Mouse (Mus musculus): ENCODE measurements around the gene Taf4. TPM values are rescaled to one million over a fixed set of nuclear protein-coding genes. Genes with fewer than 3 reads are reported as not detected.

The Taf4 gene
- polyA plus RNA-seq, 1 experiment from 2014 or later, result 2.8 TPM

DNA sequence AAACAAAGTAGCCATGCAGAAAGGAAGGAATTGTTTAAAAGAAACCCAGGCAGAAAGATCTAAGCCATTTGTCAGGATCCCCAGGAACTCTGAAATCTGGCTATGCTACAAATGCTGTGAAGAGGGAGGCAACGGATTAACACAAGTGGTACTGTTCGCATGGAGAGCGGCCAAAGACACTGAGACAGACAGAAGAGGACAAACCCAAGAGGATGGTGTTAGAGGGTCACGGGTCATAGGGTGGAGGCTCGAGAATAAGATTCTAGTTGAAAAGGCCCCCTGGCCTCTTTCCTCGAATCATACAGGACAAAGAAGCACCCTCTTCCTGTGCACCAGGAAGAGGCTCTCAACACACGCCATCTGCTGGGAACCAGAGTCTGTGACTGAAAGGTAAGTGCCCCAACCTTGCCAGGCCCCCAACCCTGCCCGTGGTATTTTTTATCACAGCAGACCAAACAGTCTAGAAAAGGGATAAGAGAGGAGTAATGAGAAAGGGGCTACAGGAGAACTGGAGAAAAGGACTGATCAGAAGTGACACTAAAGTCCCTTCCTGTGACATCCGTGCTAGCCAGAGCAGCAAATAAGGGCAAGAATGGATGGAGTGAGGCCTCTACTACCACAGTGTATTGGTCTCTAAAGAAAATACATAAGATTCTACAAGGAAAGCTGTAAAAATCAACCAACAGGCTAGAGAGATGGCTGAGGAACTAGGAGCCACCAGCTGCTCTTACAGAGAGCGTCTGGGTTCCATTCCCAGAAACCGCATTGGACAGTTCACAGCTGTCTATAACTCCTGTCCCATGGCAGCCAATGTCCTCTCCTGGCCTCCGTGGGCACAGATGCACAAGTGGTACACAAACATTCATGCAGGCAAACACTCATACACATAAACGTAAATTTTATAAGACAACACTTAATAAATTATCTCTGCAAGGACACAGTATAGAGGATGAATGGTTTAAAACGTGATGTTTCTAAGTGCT lies 24.6 kb downstream of the Taf4 start:
- Histone ChIP-seq H3K4me1 (ENCODE audit: insufficient read depth, low read depth, low read length) (peaks cover 14% of the 10 kb centered on the region; the same call in 1 of the 2 replicates), H3K36me3 (ENCODE audit: insufficient read depth, low read length) (no peaks in the 10 kb centered on the region), H3K9me3 (ENCODE audit: low read length) (no peaks in the 10 kb centered on the region), H3K9ac (replicated peaks; ENCODE audit: low read depth) (no peak overlapping the region), H3K4me2 (replicated peaks; ENCODE audit: low read depth, low read length) (no peak overlapping the region), H3K27ac (ENCODE audit: low read length) (no peak overlapping the region), H3K27me3 (replicated peaks; ENCODE audit: insufficient read depth, low read length) (no peaks in the 10 kb centered on the region), H3K4me3 (ENCODE audit: low read depth, low read length) (no peak overlapping the region)
- 49% methylated on average over 14 of the region's 14 CpGs for WGBS
- ATAC-seq (no peak), DNase-seq (ENCODE audit: low spot score) (no peak)
- TF ChIP-seq EP300 (IDR thresholded peaks at IDR 0.05) (no peak), CTCF (IDR thresholded peaks at IDR 0.05) (no peak)

GRCm38 (mm10) chr2:179948820-179949219 lies 27.6 kb downstream of the Taf4 start:
- H3K9ac ChIP-seq (replicated peaks; ENCODE audit: low read depth), result no peak overlapping the region
- H3K4me3 ChIP-seq (ENCODE audit: low read depth, low read length), result no peak overlapping the region
- TF ChIP-seq EP300 (IDR thresholded peaks at IDR 0.05) (no peak), CTCF (IDR thresholded peaks at IDR 0.05) (no peak)
- 80% methylated on average over 5 of the region's 5 CpGs for WGBS
- ATAC-seq (no peak), DNase-seq (ENCODE audit: low spot score) (no peak)
- no peaks in the 10 kb centered on the region for H3K9me3 ChIP-seq (ENCODE audit: low read length)
- no peaks in the 10 kb centered on the region for H3K36me3 ChIP-seq (ENCODE audit: insufficient read depth, low read length)
- peaks cover 23% of the 10 kb centered on the region; the same call in 1 of the 2 replicates for H3K4me1 ChIP-seq (ENCODE audit: insufficient read depth, low read depth, low read length)
- no peaks in the 10 kb centered on the region for H3K27me3 ChIP-seq (replicated peaks; ENCODE audit: insufficient read depth, low read length)
- H3K4me2 ChIP-seq (replicated peaks; ENCODE audit: low read depth, low read length), result no peak overlapping the region
- no peak overlapping the region for H3K27ac ChIP-seq (ENCODE audit: low read length)

DNA sequence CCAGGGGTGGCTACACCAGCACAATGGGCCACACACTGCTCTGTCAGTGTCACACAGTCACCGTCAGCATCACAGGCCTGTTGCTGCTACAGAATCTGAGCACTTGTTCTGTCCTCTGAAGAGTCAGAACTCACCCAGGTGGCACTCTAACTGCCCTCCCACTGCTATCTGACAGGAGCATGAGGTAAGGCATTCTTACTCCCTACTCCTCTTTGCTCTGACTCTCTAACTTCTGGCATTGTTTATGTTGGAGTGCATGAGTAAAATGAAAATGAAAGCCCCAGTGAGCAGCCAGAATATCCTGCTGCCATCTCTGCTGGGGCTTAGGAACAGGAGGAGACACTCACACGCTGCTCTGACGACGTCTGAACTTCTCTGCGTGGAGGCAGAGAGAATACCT lies 28.8 kb downstream of the Taf4 start:
- Histone ChIP-seq H3K9ac (replicated peaks; ENCODE audit: low read depth) (no peak overlapping the region), H3K27ac (ENCODE audit: low read length) (0 out of 2 replicates have a peak overlapping the region, but pooled peaks have one; percentile 5), H3K4me2 (replicated peaks; ENCODE audit: low read depth, low read length) (no peak overlapping the region), H3K9me3 (ENCODE audit: low read length) (no peaks in the 10 kb centered on the region), H3K4me1 (ENCODE audit: insufficient read depth, low read depth, low read length) (peaks cover 23% of the 10 kb centered on the region; the same call in 1 of the 2 replicates), H3K27me3 (replicated peaks; ENCODE audit: insufficient read depth, low read length) (no peaks in the 10 kb centered on the region), H3K4me3 (ENCODE audit: low read depth, low read length) (no peak overlapping the region), H3K36me3 (ENCODE audit: insufficient read depth, low read length) (no peaks in the 10 kb centered on the region)
- ATAC-seq, result peak; percentile 52
- DNase-seq (ENCODE audit: low spot score), result peak; percentile 65
- TF ChIP-seq EP300 (IDR thresholded peaks at IDR 0.05) (no peak), CTCF (IDR thresholded peaks at IDR 0.05) (no peak)
- 50% methylated on average over 5 of the region's 5 CpGs for WGBS

- Histone ChIP-seq H3K4me3 (ENCODE audit: low read depth, low read length) (no peak overlapping the region), H3K4me2 (replicated peaks; ENCODE audit: low read depth, low read length) (no peak overlapping the region), H3K9me3 (ENCODE audit: low read length) (no peaks in the 10 kb centered on the region), H3K27me3 (replicated peaks; ENCODE audit: insufficient read depth, low read length) (no peaks in the 10 kb centered on the region), H3K9ac (replicated peaks; ENCODE audit: low read depth) (no peak overlapping the region), H3K36me3 (ENCODE audit: insufficient read depth, low read length) (no peaks in the 10 kb centered on the region), H3K27ac (ENCODE audit: low read length) (no peak overlapping the region), H3K4me1 (ENCODE audit: insufficient read depth, low read depth, low read length) (peaks cover 23% of the 10 kb centered on the region; the same call in 1 of the 2 replicates)
- WGBS, result 88% methylated on average over 6 of the region's 6 CpGs
- TF ChIP-seq EP300 (IDR thresholded peaks at IDR 0.05) (no peak), CTCF (IDR thresholded peaks at IDR 0.05) (no peak)
- DNase-seq (ENCODE audit: low spot score), result no peak
- ATAC-seq, result no peak
Observed at GRCm38 (mm10) chr2:179946496-179946895, 29.9 kb downstream of the Taf4 start.

DNA sequence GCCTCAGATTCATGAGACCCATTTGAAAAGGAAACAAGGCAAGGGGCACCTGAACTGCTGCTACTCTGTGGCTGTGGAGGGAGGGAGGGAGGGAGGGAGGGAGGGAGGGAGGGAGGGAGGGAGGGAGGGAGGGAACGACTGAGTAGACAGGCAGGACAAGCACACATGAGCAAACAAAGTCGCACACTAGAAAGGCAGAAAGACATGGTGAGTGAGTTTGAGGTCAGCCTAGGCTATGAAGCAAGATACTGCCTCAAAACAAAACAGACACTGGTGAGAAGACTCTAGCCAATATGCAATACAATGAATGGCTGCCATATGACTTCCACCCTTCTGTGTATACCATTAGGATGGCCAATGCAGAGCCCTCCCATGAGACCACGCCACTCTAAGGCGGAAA lies 31.4 kb downstream of the Taf4 start:
- H3K4me1 ChIP-seq (ENCODE audit: insufficient read depth, low read depth, low read length), result peaks cover 23% of the 10 kb centered on the region; the same call in 1 of the 2 replicates
- no peaks in the 10 kb centered on the region for H3K9me3 ChIP-seq (ENCODE audit: low read length)
- no peaks in the 10 kb centered on the region for H3K27me3 ChIP-seq (replicated peaks; ENCODE audit: insufficient read depth, low read length)
- no peak overlapping the region for H3K9ac ChIP-seq (replicated peaks; ENCODE audit: low read depth)
- 46% methylated on average over 4 of the region's 4 CpGs for WGBS
- H3K27ac ChIP-seq (ENCODE audit: low read length), result no peak overlapping the region
- H3K4me3 ChIP-seq (ENCODE audit: low read depth, low read length), result no peak overlapping the region
- TF ChIP-seq EP300 (IDR thresholded peaks at IDR 0.05) (no peak), CTCF (IDR thresholded peaks at IDR 0.05) (no peak)
- H3K4me2 ChIP-seq (replicated peaks; ENCODE audit: low read depth, low read length), result no peak overlapping the region
- H3K36me3 ChIP-seq (ENCODE audit: insufficient read depth, low read length), result no peaks in the 10 kb centered on the region
- DNase-seq (ENCODE audit: low spot score) (no peak), ATAC-seq (no peak)

DNA sequence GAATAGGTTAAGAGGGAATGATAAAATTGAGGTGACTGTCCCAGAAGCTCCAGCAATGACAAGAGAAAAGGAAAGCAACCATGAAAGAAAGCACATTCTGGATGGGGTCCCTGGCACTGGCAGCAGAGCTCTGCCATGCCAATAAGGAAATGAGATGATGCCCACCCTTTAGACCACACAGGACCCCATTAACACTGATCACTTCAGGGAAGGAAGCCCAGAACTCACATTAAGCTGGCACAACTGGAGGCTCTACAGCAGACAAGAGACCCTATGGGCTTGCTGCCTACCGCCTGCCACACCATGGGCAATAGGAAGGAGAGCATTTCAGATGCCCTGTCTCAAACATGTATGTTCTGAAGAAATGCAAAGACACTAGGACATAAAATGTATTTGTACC lies 34.8 kb downstream of the Taf4 start:
- H3K4me2 ChIP-seq (replicated peaks; ENCODE audit: low read depth, low read length), result no peak overlapping the region
- H3K9ac ChIP-seq (replicated peaks; ENCODE audit: low read depth), result no peak overlapping the region
- WGBS, result 100% methylated on average over 1 of the region's 1 CpGs
- H3K27me3 ChIP-seq (replicated peaks; ENCODE audit: insufficient read depth, low read length), result no peaks in the 10 kb centered on the region
- no peaks in the 10 kb centered on the region for H3K36me3 ChIP-seq (ENCODE audit: insufficient read depth, low read length)
- H3K27ac ChIP-seq (ENCODE audit: low read length), result no peak overlapping the region
- H3K9me3 ChIP-seq (ENCODE audit: low read length), result no peaks in the 10 kb centered on the region
- DNase-seq (ENCODE audit: low spot score), result no peak
- H3K4me1 ChIP-seq (ENCODE audit: insufficient read depth, low read depth, low read length), result peaks cover 9% of the 10 kb centered on the region; the same call in 1 of the 2 replicates
- ATAC-seq, result no peak
- no peak overlapping the region for H3K4me3 ChIP-seq (ENCODE audit: low read depth, low read length)
- TF ChIP-seq EP300 (IDR thresholded peaks at IDR 0.05) (no peak), CTCF (IDR thresholded peaks at IDR 0.05) (no peak)

Data from lung, postnatal 0 days (tissue).